Mouse (Mus musculus): ENCODE results near the gene Sema4a. TPM values are rescaled to one million over a fixed set of nuclear protein-coding genes. Genes with fewer than 3 reads are reported as not detected.

Gene Sema4a
- polyA plus RNA-seq, 1 experiment from 2014 or later = 21.8 TPM

GRCm38 (mm10) chr3:88415668-88416067, 45.3 kb downstream of the Sema4a start:
- H3K27ac ChIP-seq (replicated peaks) = no peak overlapping the region
- no peak for ATAC-seq (ENCODE audit: low read depth)
- WGBS = 89% methylated on average over 4 of the region's 4 CpGs
- no peaks in the 10 kb centered on the region for H3K27me3 ChIP-seq
- H3K4me3 ChIP-seq = no peak overlapping the region
- peaks cover 97% of the 10 kb centered on the region for H3K36me3 ChIP-seq
- peaks cover 25% of the 10 kb centered on the region for H3K4me1 ChIP-seq (replicated peaks)
- no peak overlapping the region for H3K9ac ChIP-seq
- H3K9me3 ChIP-seq = no peaks in the 10 kb centered on the region
- no peak overlapping the region for H3K4me2 ChIP-seq

GRCm38 (mm10) chr3:88412636-88413035, 48.3 kb downstream of the Sema4a start:
- no peaks in the 10 kb centered on the region for H3K27me3 ChIP-seq
- H3K4me1 ChIP-seq (replicated peaks) = peaks cover 25% of the 10 kb centered on the region
- H3K27ac ChIP-seq (replicated peaks) = no peak overlapping the region
- H3K4me2 ChIP-seq = no peak overlapping the region
- no peaks in the 10 kb centered on the region for H3K9me3 ChIP-seq
- 90% methylated on average over 11 of the region's 11 CpGs for WGBS
- ATAC-seq (ENCODE audit: low read depth) = no peak
- peaks cover 66% of the 10 kb centered on the region for H3K36me3 ChIP-seq
- no peak overlapping the region for H3K9ac ChIP-seq
- H3K4me3 ChIP-seq = no peak overlapping the region

- Histone ChIP-seq H3K27me3 (no peaks in the 10 kb centered on the region), H3K9ac (no peak overlapping the region), H3K4me1 (replicated peaks) (peaks cover 27% of the 10 kb centered on the region), H3K36me3 (peaks cover 57% of the 10 kb centered on the region), H3K27ac (replicated peaks) (no peak overlapping the region), H3K4me3 (no peak overlapping the region), H3K9me3 (no peaks in the 10 kb centered on the region), H3K4me2 (no peak overlapping the region)
- WGBS = 89% methylated on average over 4 of the region's 4 CpGs
- no peak for ATAC-seq (ENCODE audit: low read depth)
Measured at GRCm38 (mm10) chr3:88411681-88412080, 49.3 kb downstream of the Sema4a start.

- H3K4me3 ChIP-seq = peak overlapping the region; percentile 63
- H3K27ac ChIP-seq (replicated peaks) = peak overlapping the region; percentile 90
- no peaks in the 10 kb centered on the region for H3K27me3 ChIP-seq
Measured at GRCm38 (mm10) chr3:88410645-88411031, 50.3 kb downstream of the Sema4a start.

GRCm38 (mm10) chr3:88409741-88410644, 51.0 kb downstream of the Sema4a start, which contains the start of gene Pmf1:
TSS of gene Pmf1 (minus strand) at chr3:88410331.
- Histone ChIP-seq H3K9me3 (no peaks in the 10 kb centered on the region), H3K4me3 (peak within 1 kb of the TSS; percentile 63), H3K4me2 (peak within 1 kb of the TSS; percentile 69), H3K4me1 (replicated peaks) (peaks cover 27% of the 10 kb centered on the region), H3K9ac (peak within 1 kb of the TSS; percentile 86), H3K36me3 (peaks cover 40% of the 10 kb centered on the region), H3K27me3 (no peaks in the 10 kb centered on the region), H3K27ac (replicated peaks) (peak within 1 kb of the TSS; percentile 90)
- peak; percentile 91 for ATAC-seq (ENCODE audit: low read depth)
- under 1% methylated on average over 54 of the region's 54 CpGs for WGBS

More at GRCm38 (mm10) chr3:88410645-88411031, 50.3 kb downstream of the Sema4a start:
- ATAC-seq (ENCODE audit: low read depth) = no peak
- peaks cover 46% of the 10 kb centered on the region for H3K36me3 ChIP-seq
- peak overlapping the region; percentile 69 for H3K4me2 ChIP-seq
- H3K4me1 ChIP-seq (replicated peaks) = peaks cover 27% of the 10 kb centered on the region
- peak overlapping the region; percentile 86 for H3K9ac ChIP-seq
- 26% methylated on average over 7 of the region's 7 CpGs for WGBS
- H3K9me3 ChIP-seq = no peaks in the 10 kb centered on the region

- no peaks in the 10 kb centered on the region for H3K9me3 ChIP-seq
- peaks cover 27% of the 10 kb centered on the region for H3K4me1 ChIP-seq (replicated peaks)
- peak overlapping the region; percentile 63; the same call in 1 of the 2 replicates for H3K4me3 ChIP-seq
- H3K36me3 ChIP-seq = peaks cover 31% of the 10 kb centered on the region
- ATAC-seq (ENCODE audit: low read depth) = no peak
- H3K4me2 ChIP-seq = peak overlapping the region; percentile 69
- H3K27ac ChIP-seq (replicated peaks) = 0 out of 2 replicates have a peak overlapping the region, but pooled peaks have one; percentile 90
- no peaks in the 10 kb centered on the region for H3K27me3 ChIP-seq
- 73% methylated on average over 5 of the region's 5 CpGs for WGBS
- H3K9ac ChIP-seq = peak overlapping the region; percentile 86; the same call in 1 of the 2 replicates
Measured at GRCm38 (mm10) chr3:88408953-88409352, 52.0 kb downstream of the Sema4a start.

GRCm38 (mm10) chr3:88407529-88407928, 53.5 kb downstream of the Sema4a start:
- Histone ChIP-seq H3K9ac (no peak overlapping the region), H3K27me3 (no peaks in the 10 kb centered on the region), H3K4me1 (replicated peaks) (peaks cover 27% of the 10 kb centered on the region), H3K4me2 (no peak overlapping the region), H3K9me3 (no peaks in the 10 kb centered on the region), H3K27ac (replicated peaks) (no peak overlapping the region), H3K4me3 (no peak overlapping the region), H3K36me3 (peaks cover 19% of the 10 kb centered on the region)
- WGBS = 61% methylated on average over 7 of the region's 7 CpGs
- ATAC-seq (ENCODE audit: low read depth) = no peak

- no peak overlapping the region for H3K9ac ChIP-seq
- no peaks in the 10 kb centered on the region for H3K9me3 ChIP-seq
- H3K36me3 ChIP-seq = peaks cover 15% of the 10 kb centered on the region
- H3K4me1 ChIP-seq (replicated peaks) = peaks cover 27% of the 10 kb centered on the region
- 0 out of 2 replicates have a peak, but pooled peaks have one; percentile 16 for ATAC-seq (ENCODE audit: low read depth)
- no peak overlapping the region for H3K27ac ChIP-seq (replicated peaks)
- 0% methylated on average over 2 of the region's 2 CpGs for WGBS
- H3K4me2 ChIP-seq = no peak overlapping the region
- H3K27me3 ChIP-seq = no peaks in the 10 kb centered on the region
- H3K4me3 ChIP-seq = no peak overlapping the region
Measured at GRCm38 (mm10) chr3:88407090-88407489, 53.9 kb downstream of the Sema4a start.

GRCm38 (mm10) chr3:88403522-88404230, 57.3 kb downstream of the Sema4a start:
- Histone ChIP-seq H3K36me3 (peaks cover 7% of the 10 kb centered on the region), H3K4me3 (no peak overlapping the region), H3K9ac (no peak overlapping the region), H3K27ac (replicated peaks) (no peak overlapping the region), H3K4me2 (no peak overlapping the region), H3K9me3 (no peaks in the 10 kb centered on the region), H3K4me1 (replicated peaks) (peaks cover 8% of the 10 kb centered on the region), H3K27me3 (no peaks in the 10 kb centered on the region)
- 92% methylated on average over 10 of the region's 10 CpGs for WGBS
- no peak for ATAC-seq (ENCODE audit: low read depth)

- ATAC-seq (ENCODE audit: low read depth) = no peak
- Histone ChIP-seq H3K4me1 (replicated peaks) (no peaks in the 10 kb centered on the region), H3K4me2 (no peak overlapping the region), H3K9ac (no peak overlapping the region), H3K4me3 (no peak overlapping the region), H3K9me3 (no peaks in the 10 kb centered on the region), H3K27me3 (no peaks in the 10 kb centered on the region), H3K36me3 (peaks cover 4% of the 10 kb centered on the region; the same call in 1 of the 2 replicates), H3K27ac (replicated peaks) (no peak overlapping the region)
- WGBS = 73% methylated on average over 2 of the region's 2 CpGs
Measured at GRCm38 (mm10) chr3:88398666-88399065, 62.3 kb downstream of the Sema4a start.

- H3K36me3 ChIP-seq = peaks cover 4% of the 10 kb centered on the region; the same call in 1 of the 2 replicates
- no peaks in the 10 kb centered on the region for H3K9me3 ChIP-seq
- H3K4me2 ChIP-seq = no peak overlapping the region
- ATAC-seq (ENCODE audit: low read depth) = no peak
- no peak overlapping the region for H3K27ac ChIP-seq (replicated peaks)
- 90% methylated on average over 8 of the region's 8 CpGs for WGBS
- no peak overlapping the region for H3K4me3 ChIP-seq
- H3K27me3 ChIP-seq = no peaks in the 10 kb centered on the region
- no peak overlapping the region for H3K9ac ChIP-seq
- H3K4me1 ChIP-seq (replicated peaks) = no peaks in the 10 kb centered on the region
Measured at GRCm38 (mm10) chr3:88395742-88396141, 65.2 kb downstream of the Sema4a start.

GRCm38 (mm10) chr3:88395288-88395687, 65.7 kb downstream of the Sema4a start:
- H3K4me3 ChIP-seq = no peak overlapping the region
- ATAC-seq (ENCODE audit: low read depth) = no peak
- no peaks in the 10 kb centered on the region for H3K4me1 ChIP-seq (replicated peaks)
- 93% methylated on average over 6 of the region's 6 CpGs for WGBS
- no peak overlapping the region for H3K27ac ChIP-seq (replicated peaks)
- no peak overlapping the region for H3K9ac ChIP-seq
- peaks cover 6% of the 10 kb centered on the region; the same call in 1 of the 2 replicates for H3K36me3 ChIP-seq
- no peaks in the 10 kb centered on the region for H3K9me3 ChIP-seq
- H3K27me3 ChIP-seq = no peaks in the 10 kb centered on the region
- no peak overlapping the region for H3K4me2 ChIP-seq

Data from neural tube, embryonic 13.5 days (tissue).